Mouse (Mus musculus) liver, embryonic 13.5 days (tissue): Measurements from ENCODE around the gene Arhgap24. TPM values are rescaled to one million over a fixed set of nuclear protein-coding genes. Genes with fewer than 3 reads are reported as not detected.

ENCODE experiments used
- ATAC-seq: fragments of 200-750 bp; cut with Nextera tagmentation; 2 replicates; pipeline ENCODE4 v1.8.0; 2017; ENCODE audit warnings: low read depth, mild to moderate bottlenecking, moderate number of reproducible peaks, moderate library complexity
- DNase-seq: peaks from one replicate; pipeline ENCODE4 v3.0.0; 2022
- H3K27ac ChIP-seq: fragments of 300-500 bp; sonication (generic); 2 replicates; pipeline ENCODE4 v1.5.1; 2015; ENCODE audit warnings: moderate library complexity, mild to moderate bottlenecking, inconsistent platforms
- H3K27me3 ChIP-seq: fragments of 300-500 bp; sonication (generic); 2 replicates; pipeline ENCODE4 v1.6.1; 2015; ENCODE audit warnings: mild to moderate bottlenecking, inconsistent platforms
- H3K36me3 ChIP-seq: fragments of 300-500 bp; sonication (generic); 2 replicates; pipeline ENCODE4 v1.6.1; 2015; ENCODE audit warnings: mild to moderate bottlenecking, inconsistent platforms
- H3K4me1 ChIP-seq: fragments of 300-500 bp; sonication (generic); replicated peaks from 2 replicates; pipeline ENCODE4 v1.6.1; 2015; ENCODE audit warnings: inconsistent platforms
- H3K4me2 ChIP-seq: fragments of 300-500 bp; sonication (generic); 2 replicates; pipeline ENCODE4 v1.6.1; 2015; ENCODE audit warnings: inconsistent platforms, mild to moderate bottlenecking, moderate library complexity
- H3K4me3 ChIP-seq: fragments of 300-500 bp; sonication (generic); replicated peaks from 2 replicates; pipeline ENCODE4 v1.5.1; 2015; ENCODE audit warnings: mild to moderate bottlenecking, inconsistent platforms
- H3K9ac ChIP-seq: fragments of 300-500 bp; sonication (generic); 2 replicates; pipeline ENCODE4 v1.6.1; 2015; ENCODE audit warnings: mild to moderate bottlenecking, inconsistent platforms
- H3K9me3 ChIP-seq: fragments of 300-500 bp; sonication (generic); replicated peaks from 2 replicates; pipeline ENCODE4 v1.6.1; 2016; ENCODE audit warnings: inconsistent platforms
- WGBS: fragments of 180-500 bp; shearing (Covaris S2); methylation state at CpG from one replicate; pipeline ENCODE4 v1.1.7; 2015; ENCODE audit not compliant: insufficient replicate concordance; 5-methylcytosine and 5-hydroxymethylcytosine counted together
- polyA plus RNA-seq: library from polyadenylated mRNA; unstranded; fragments of >200 nt; fragmentation: Nextera tagmentation; extraction: Ambion mirVana; gene quantifications from 2 replicates; pipeline ENCODE4 v1.2.1, GENCODE M21; 2015

The Arhgap24 gene
- polyA plus RNA-seq, 1 experiment from 2014 or later = 2.0 TPM

GRCm38 (mm10) chr5:102750674-102751073 lies 269.5 kb downstream of the Arhgap24 start:
- no peaks in the 10 kb centered on the region for H3K27me3 ChIP-seq
- no peak overlapping the region for H3K4me2 ChIP-seq
- H3K4me1 ChIP-seq = no peaks in the 10 kb centered on the region
- DNase-seq (no peak), ATAC-seq (no peak)
- H3K36me3 ChIP-seq = no peaks in the 10 kb centered on the region
- no peak overlapping the region for H3K27ac ChIP-seq
- H3K9ac ChIP-seq = no peak overlapping the region
- WGBS = 61% methylated on average over 5 of the region's 5 CpGs
- H3K4me3 ChIP-seq = no peak overlapping the region
- H3K9me3 ChIP-seq = no peaks in the 10 kb centered on the region

GRCm38 (mm10) chr5:102751661-102752307 lies 270.6 kb downstream of the Arhgap24 start:
- DNase-seq (no peak), ATAC-seq (no peak)
- Histone ChIP-seq H3K9me3 (no peaks in the 10 kb centered on the region), H3K36me3 (no peaks in the 10 kb centered on the region), H3K4me3 (no peak overlapping the region), H3K4me1 (no peaks in the 10 kb centered on the region), H3K27me3 (no peaks in the 10 kb centered on the region), H3K4me2 (no peak overlapping the region), H3K9ac (no peak overlapping the region), H3K27ac (no peak overlapping the region)
- WGBS = 28% methylated on average over 5 of the region's 5 CpGs

GRCm38 (mm10) chr5:102752308-102752663 lies 271.1 kb downstream of the Arhgap24 start:
- Histone ChIP-seq H3K4me3 (no peak overlapping the region), H3K9me3 (no peaks in the 10 kb centered on the region), H3K4me1 (no peaks in the 10 kb centered on the region), H3K27me3 (no peaks in the 10 kb centered on the region), H3K4me2 (no peak overlapping the region), H3K36me3 (no peaks in the 10 kb centered on the region), H3K27ac (no peak overlapping the region), H3K9ac (no peak overlapping the region)
- DNase-seq (no peak), ATAC-seq (no peak)
- WGBS = 18% methylated on average over 2 of the region's 2 CpGs

- no peak for ATAC-seq
- no peaks in the 10 kb centered on the region for H3K4me1 ChIP-seq
- no peak for DNase-seq
- H3K9ac ChIP-seq = no peak overlapping the region
- no peaks in the 10 kb centered on the region for H3K27me3 ChIP-seq
- H3K4me3 ChIP-seq = no peak overlapping the region
- no peak overlapping the region for H3K4me2 ChIP-seq
- H3K9me3 ChIP-seq = no peaks in the 10 kb centered on the region
- WGBS = 62% methylated on average over 6 of the region's 6 CpGs
- H3K27ac ChIP-seq = no peak overlapping the region
- no peaks in the 10 kb centered on the region for H3K36me3 ChIP-seq
These were observed 275.8 kb downstream of the Arhgap24 start for GRCm38 (mm10) chr5:102757040-102757439.

GRCm38 (mm10) chr5:102765694-102766093 lies 284.5 kb downstream of the Arhgap24 start:
- H3K27ac ChIP-seq = no peak overlapping the region

GRCm38 (mm10) chr5:102766311-102767057 lies 285.3 kb downstream of the Arhgap24 start:
- Histone ChIP-seq H3K9me3 (no peaks in the 10 kb centered on the region), H3K36me3 (no peaks in the 10 kb centered on the region), H3K4me3 (no peak overlapping the region), H3K27me3 (no peaks in the 10 kb centered on the region), H3K27ac (no peak overlapping the region), H3K4me1 (no peaks in the 10 kb centered on the region), H3K9ac (no peak overlapping the region), H3K4me2 (no peak overlapping the region)
- 55% methylated on average over 6 of the region's 6 CpGs for WGBS
- ATAC-seq = no peak
- peak; percentile 13 for DNase-seq

More at GRCm38 (mm10) chr5:102765694-102766093, 284.5 kb downstream of the Arhgap24 start:
- H3K4me3 ChIP-seq = no peak overlapping the region
- H3K4me1 ChIP-seq = no peaks in the 10 kb centered on the region
- H3K4me2 ChIP-seq = no peak overlapping the region
- DNase-seq (no peak), ATAC-seq (no peak)
- no peaks in the 10 kb centered on the region for H3K36me3 ChIP-seq
- H3K9me3 ChIP-seq = no peaks in the 10 kb centered on the region
- WGBS = 68% methylated on average over 10 of the region's 10 CpGs
- H3K9ac ChIP-seq = no peak overlapping the region
- H3K27me3 ChIP-seq = no peaks in the 10 kb centered on the region

GRCm38 (mm10) chr5:102767058-102767444 lies 285.9 kb downstream of the Arhgap24 start:
- no peak for DNase-seq
- Histone ChIP-seq H3K4me1 (no peaks in the 10 kb centered on the region), H3K36me3 (no peaks in the 10 kb centered on the region), H3K9me3 (no peaks in the 10 kb centered on the region), H3K9ac (no peak overlapping the region), H3K4me3 (no peak overlapping the region), H3K27me3 (no peaks in the 10 kb centered on the region), H3K27ac (no peak overlapping the region), H3K4me2 (no peak overlapping the region)
- 69% methylated on average over 4 of the region's 4 CpGs for WGBS
- no peak for ATAC-seq

- Histone ChIP-seq H3K27me3 (no peaks in the 10 kb centered on the region), H3K4me1 (no peaks in the 10 kb centered on the region), H3K9ac (no peak overlapping the region), H3K4me3 (no peak overlapping the region), H3K27ac (no peak overlapping the region), H3K4me2 (no peak overlapping the region), H3K9me3 (no peaks in the 10 kb centered on the region), H3K36me3 (no peaks in the 10 kb centered on the region)
- DNase-seq (no peak), ATAC-seq (no peak)
- 64% methylated on average over 7 of the region's 7 CpGs for WGBS
These were observed 286.6 kb downstream of the Arhgap24 start for GRCm38 (mm10) chr5:102767822-102768221.

- ATAC-seq (no peak), DNase-seq (no peak)
- Histone ChIP-seq H3K9ac (no peak overlapping the region), H3K9me3 (no peaks in the 10 kb centered on the region), H3K27me3 (no peaks in the 10 kb centered on the region), H3K36me3 (no peaks in the 10 kb centered on the region), H3K27ac (no peak overlapping the region), H3K4me2 (no peak overlapping the region), H3K4me3 (no peak overlapping the region), H3K4me1 (no peaks in the 10 kb centered on the region)
- 54% methylated on average over 12 of the region's 12 CpGs for WGBS
These were observed 287.3 kb downstream of the Arhgap24 start for GRCm38 (mm10) chr5:102768385-102769080.

GRCm38 (mm10) chr5:102770611-102771010 lies 289.4 kb downstream of the Arhgap24 start:
- Histone ChIP-seq H3K27ac (no peak overlapping the region), H3K4me1 (0 out of 2 replicates have a peak, but pooled peaks cover 3% of the 10 kb centered on the region), H3K27me3 (no peaks in the 10 kb centered on the region), H3K4me3 (no peak overlapping the region), H3K4me2 (no peak overlapping the region), H3K9ac (no peak overlapping the region), H3K36me3 (no peaks in the 10 kb centered on the region), H3K9me3 (no peaks in the 10 kb centered on the region)
- ATAC-seq (no peak), DNase-seq (no peak)
- WGBS = 65% methylated on average over 7 of the region's 7 CpGs

- Histone ChIP-seq H3K4me3 (no peak overlapping the region), H3K9me3 (no peaks in the 10 kb centered on the region), H3K4me1 (0 out of 2 replicates have a peak, but pooled peaks cover 3% of the 10 kb centered on the region), H3K27ac (no peak overlapping the region), H3K36me3 (no peaks in the 10 kb centered on the region), H3K9ac (no peak overlapping the region), H3K4me2 (no peak overlapping the region), H3K27me3 (no peaks in the 10 kb centered on the region)
- ATAC-seq (no peak), DNase-seq (no peak)
- 64% methylated on average over 4 of the region's 4 CpGs for WGBS
These were observed 293.3 kb downstream of the Arhgap24 start for GRCm38 (mm10) chr5:102774500-102774899.
